Mouse (Mus musculus): ENCODE measurements at regions not wholly inside any gene's neighbourhood (a gene's known extent, or its start where the extent isn't known, plus 50 kb on each side); places are given as distances from the start of the nearest gene placed in this dataset.

DNA sequence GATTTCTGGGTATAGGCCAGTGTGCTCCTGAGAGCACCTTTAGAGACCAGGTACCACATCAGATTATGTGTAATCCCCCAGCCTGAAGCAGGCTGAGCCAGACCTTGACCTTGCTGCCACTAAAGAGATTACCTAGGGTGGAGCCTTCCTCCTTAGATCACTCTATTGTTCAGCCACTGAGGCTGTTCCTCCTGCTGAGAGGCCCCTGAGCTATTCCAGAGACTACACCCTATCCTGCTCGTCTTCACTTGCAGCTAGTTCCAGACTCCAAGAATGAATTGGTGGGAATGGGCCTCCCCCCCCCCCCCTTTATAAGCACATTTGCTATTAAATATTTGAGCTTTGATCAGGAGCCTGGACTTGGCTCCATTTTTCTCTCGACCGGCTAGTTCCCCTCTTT, 163.8 kb upstream of the Tpk1 start:
- TF ChIP-seq CTCF (conservative IDR thresholded peaks at IDR 0.05; ENCODE audit: low read length) (no peak), NANOG (IDR thresholded peaks at IDR 0.05; ENCODE audit: borderline replicate concordance, low read length) (no peak), POU5F1 (IDR thresholded peaks at IDR 0.05; ENCODE audit: borderline replicate concordance, low read length) (no peak)
